Mouse (Mus musculus) adrenal gland (tissue): ENCODE measurements around the gene Fgf4.

Source experiments
- intact Hi-C: fragments of 180-260 bp; cut with DNase I; formaldehyde crosslinking; loops from one replicate; pipeline ENCODE4 v1.15.1; 2025
- long read RNA-seq, 2 experiments: library from polyadenylated mRNA; unstranded; transcript quantifications; one replicate each; pipeline ENCODE4 v2.0.0; 2020; ENCODE audit warnings: borderline replicate concordance in 1 of 2; ENCODE audit not compliant: insufficient replicate concordance in 1 of 2

The Fgf4 gene
- long read RNA-seq, experiment 1: 0 reads
- long read RNA-seq, experiment 2: 0 reads

GRCm38 (mm10) chr7:144847067-144847466 lies at the start of gene Fgf4:
Gene Fgf4 (plus strand): TSS chr7:144847367.
- intact Hi-C loops: loop anchor here (2.0 kb wide), 1 partner anchor 48 kb away; no protein-coding TSS in a partner anchor

- intact Hi-C loops: loop anchor here (2.0 kb wide), 1 partner anchor 96 kb away; no protein-coding TSS in a partner anchor
Measured at GRCm38 (mm10) chr7:144798471-144798870, 48.7 kb upstream of the Fgf4 start.

GRCm38 (mm10) chr7:144807036-144807435 lies 40.1 kb upstream of the Fgf4 start:
- intact Hi-C loops: no loop called here

- intact Hi-C loops: no loop called here
Measured at GRCm38 (mm10) chr7:144807976-144808577, 39.1 kb upstream of the Fgf4 start.

GRCm38 (mm10) chr7:144811521-144811920 lies 35.6 kb upstream of the Fgf4 start:
- intact Hi-C loops: no loop called here

GRCm38 (mm10) chr7:144821901-144822300 lies 25.3 kb upstream of the Fgf4 start:
- intact Hi-C loops: no loop called here

- intact Hi-C loops: no loop called here
Measured at GRCm38 (mm10) chr7:144823988-144824387, 23.2 kb upstream of the Fgf4 start.

- intact Hi-C loops: no loop called here
Measured at GRCm38 (mm10) chr7:144828369-144828768, 18.8 kb upstream of the Fgf4 start.

GRCm38 (mm10) chr7:144837891-144838488 lies 9.2 kb upstream of the Fgf4 start, which contains the start of gene Fgf3:
Gene Fgf3 (plus strand): TSS chr7:144838083.
- intact Hi-C loops: no loop called here

- intact Hi-C loops: no loop called here
Measured at GRCm38 (mm10) chr7:144838522-144839503, 8.4 kb upstream of the Fgf4 start.

GRCm38 (mm10) chr7:144846158-144846557 lies 1.0 kb upstream of the Fgf4 start:
- intact Hi-C loops: loop anchor here (2.0 kb wide), 1 partner anchor 49 kb away; no protein-coding TSS in a partner anchor

GRCm38 (mm10) chr7:144851321-144851720 lies 4.2 kb downstream of the Fgf4 start:
- intact Hi-C loops: no loop called here

GRCm38 (mm10) chr7:144854966-144855365 lies 7.8 kb downstream of the Fgf4 start:
- intact Hi-C loops: no loop called here

GRCm38 (mm10) chr7:144857158-144857557 lies 10.0 kb downstream of the Fgf4 start:
- intact Hi-C loops: no loop called here

- intact Hi-C loops: no loop called here
Measured at GRCm38 (mm10) chr7:144857826-144858342, 10.7 kb downstream of the Fgf4 start.

GRCm38 (mm10) chr7:144858702-144859101 lies 11.5 kb downstream of the Fgf4 start:
- intact Hi-C loops: no loop called here

- intact Hi-C loops: no loop called here
Measured at GRCm38 (mm10) chr7:144861056-144861768, 14.0 kb downstream of the Fgf4 start.

GRCm38 (mm10) chr7:144861769-144862070 lies 14.6 kb downstream of the Fgf4 start:
- intact Hi-C loops: no loop called here

- intact Hi-C loops: no loop called here
Measured at GRCm38 (mm10) chr7:144862126-144862525, 15.0 kb downstream of the Fgf4 start.

GRCm38 (mm10) chr7:144862712-144863111 lies 15.5 kb downstream of the Fgf4 start:
- intact Hi-C loops: no loop called here

- intact Hi-C loops: no loop called here
Measured at GRCm38 (mm10) chr7:144863196-144863595, 16.0 kb downstream of the Fgf4 start.
